Mouse (Mus musculus) lung, postnatal 0 days (tissue): Measurements from ENCODE around the gene Tnfsf15.

Experiments used
- CTCF ChIP-seq: IDR thresholded peaks from 2 replicates; pipeline ENCODE4 v1.5.1; 2016; ENCODE audit warnings: antibody characterized with exemption, mild to moderate bottlenecking
- EP300 ChIP-seq: IDR thresholded peaks from 2 replicates; pipeline ENCODE4 v1.6.1; 2016; ENCODE audit warnings: antibody characterized with exemption, mild to moderate bottlenecking, control low read depth

DNA sequence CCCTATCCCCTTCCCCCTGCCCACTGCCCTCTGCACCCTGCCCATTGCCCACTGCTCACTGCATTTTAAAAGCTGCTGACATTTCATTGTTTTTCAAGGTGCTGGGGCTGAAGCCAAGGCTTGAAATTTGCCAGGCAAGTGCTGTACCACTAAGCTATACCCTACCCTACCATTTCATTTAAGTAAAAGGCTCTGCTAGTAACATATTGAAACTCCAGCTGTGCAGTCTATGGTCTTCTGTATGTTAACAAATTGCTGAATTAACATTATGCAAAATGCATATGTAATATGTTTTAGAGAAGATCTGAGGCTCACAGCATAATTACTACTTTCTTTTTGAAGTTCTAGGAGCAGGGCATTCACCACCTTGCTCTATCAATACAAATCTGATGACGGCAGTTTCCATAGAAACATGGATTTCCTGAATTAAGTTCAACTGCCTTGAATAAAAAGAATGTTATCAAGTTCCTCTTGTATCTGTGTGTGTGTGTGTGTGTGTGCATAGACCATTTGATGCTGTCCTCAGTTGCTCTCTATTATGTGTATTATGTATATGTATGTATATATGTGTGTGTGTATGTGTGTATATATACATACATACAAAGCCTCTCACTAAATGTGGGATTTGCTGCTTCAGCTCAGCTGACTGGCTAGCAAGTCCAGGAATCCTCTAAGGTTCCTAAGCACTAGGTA lies 38.5 kb downstream of the Tnfsf15 start:
- TF ChIP-seq CTCF (no peak), EP300 (no peak)
